Mouse (Mus musculus): ENCODE measurements around the gene Prm3. TPM values are rescaled to one million over a fixed set of nuclear protein-coding genes. Genes with fewer than 3 reads are reported as not detected.
A peak's percentile ranks its signal among the peaks of the same experiment; 100 is the strongest.
"Not testable (repeated sequence)": the region's sequence is repeated elsewhere in the genome, so short reads cannot be mapped to it uniquely, and the experiment has no call there.

Gene Prm3
- polyA plus RNA-seq, 1 experiment from 2014 or later, result not detected

DNA sequence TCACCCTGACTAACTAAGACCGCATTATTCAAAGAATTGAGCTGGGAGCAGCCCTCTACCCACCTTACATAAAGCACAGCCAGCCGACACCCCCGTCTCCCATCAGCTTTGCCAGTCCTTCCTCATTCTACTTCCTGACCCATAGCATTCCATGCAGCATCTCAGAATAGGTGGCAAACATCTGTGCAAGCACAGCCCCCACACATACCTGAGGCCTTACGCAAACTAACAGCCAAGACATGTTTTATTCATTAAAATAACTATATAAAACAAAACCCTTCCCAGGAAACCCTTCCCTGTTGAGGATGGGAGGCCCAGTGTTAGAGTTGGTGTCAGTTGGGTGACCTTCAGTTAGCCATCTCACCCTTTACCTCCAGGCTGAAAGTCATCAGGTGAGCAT, 35.1 kb upstream of the Prm3 start:
- Histone ChIP-seq H3K36me3 (no peaks in the 10 kb centered on the region), H3K27me3 (no peaks in the 10 kb centered on the region), H3K9me3 (0 out of 2 replicates have a peak, but pooled peaks cover 2% of the 10 kb centered on the region), H3K27ac (0 out of 2 replicates have a peak overlapping the region, but pooled peaks have one; percentile 12), H3K4me3 (replicated peaks) (no peak overlapping the region), H3K4me2 (no peak overlapping the region), H3K4me1 (replicated peaks) (peaks cover 29% of the 10 kb centered on the region), H3K9ac (replicated peaks) (no peak overlapping the region)
- ATAC-seq (ENCODE audit: insufficient number of reproducible peaks, insufficient read depth, low FRiP score, low TSS enrichment, low read depth), result no peak
- WGBS, result 64% methylated on average over 4 of the region's 4 CpGs

DNA sequence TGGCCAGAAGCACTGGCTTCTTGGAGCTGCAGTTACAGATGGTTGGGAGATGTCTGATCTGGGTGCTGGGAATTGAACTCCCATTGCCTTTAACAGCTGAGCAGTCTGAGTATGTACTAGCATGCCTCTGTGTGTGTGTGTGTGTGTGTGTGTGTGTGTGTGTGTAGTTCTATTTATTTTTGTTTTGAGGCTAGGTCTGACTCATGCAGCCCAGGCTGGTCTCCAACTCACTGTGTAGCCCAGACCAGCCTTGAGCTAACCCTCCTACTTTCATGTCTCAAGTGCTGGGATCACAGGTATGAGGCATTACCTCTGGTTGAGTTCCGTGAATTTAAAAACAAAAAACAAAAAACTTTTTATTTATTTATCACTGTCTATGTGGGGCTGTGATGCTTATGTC, 33.8 kb upstream of the Prm3 start:
- H3K9me3 ChIP-seq, result 0 out of 2 replicates have a peak, but pooled peaks cover 2% of the 10 kb centered on the region
- ATAC-seq (ENCODE audit: insufficient number of reproducible peaks, insufficient read depth, low FRiP score, low TSS enrichment, low read depth), result no peak
- H3K4me2 ChIP-seq, result no peak overlapping the region
- no peak overlapping the region for H3K27ac ChIP-seq
- H3K27me3 ChIP-seq, result no peaks in the 10 kb centered on the region
- no peak overlapping the region for H3K9ac ChIP-seq (replicated peaks)
- WGBS, result 85% methylated on average over 1 of the region's 1 CpGs
- no peaks in the 10 kb centered on the region for H3K36me3 ChIP-seq
- peaks cover 33% of the 10 kb centered on the region for H3K4me1 ChIP-seq (replicated peaks)
- H3K4me3 ChIP-seq (replicated peaks), result no peak overlapping the region

GRCm38 (mm10) chr16:10821387-10821786, 30.7 kb upstream of the Prm3 start:
- Histone ChIP-seq H3K9ac (replicated peaks) (no peak overlapping the region), H3K36me3 (no peaks in the 10 kb centered on the region), H3K27ac (peak overlapping the region; percentile 62), H3K4me2 (no peak overlapping the region), H3K4me1 (replicated peaks) (peaks cover 26% of the 10 kb centered on the region), H3K27me3 (no peaks in the 10 kb centered on the region), H3K4me3 (replicated peaks) (no peak overlapping the region), H3K9me3 (0 out of 2 replicates have a peak, but pooled peaks cover 2% of the 10 kb centered on the region)
- no peak for ATAC-seq (ENCODE audit: insufficient number of reproducible peaks, insufficient read depth, low FRiP score, low TSS enrichment, low read depth)
- WGBS, result 47% methylated on average over 4 of the region's 4 CpGs

GRCm38 (mm10) chr16:10819966-10820365, 29.3 kb upstream of the Prm3 start:
- no peak overlapping the region for H3K4me3 ChIP-seq (replicated peaks)
- no peaks in the 10 kb centered on the region for H3K27me3 ChIP-seq
- H3K4me1 ChIP-seq (replicated peaks), result peaks cover 14% of the 10 kb centered on the region
- H3K27ac ChIP-seq, result no peak overlapping the region
- 0 out of 2 replicates have a peak, but pooled peaks cover 2% of the 10 kb centered on the region for H3K9me3 ChIP-seq
- H3K4me2 ChIP-seq, result no peak overlapping the region
- H3K36me3 ChIP-seq, result no peaks in the 10 kb centered on the region
- ATAC-seq (ENCODE audit: insufficient number of reproducible peaks, insufficient read depth, low FRiP score, low TSS enrichment, low read depth), result no peak
- H3K9ac ChIP-seq (replicated peaks), result no peak overlapping the region
- 69% methylated on average over 3 of the region's 3 CpGs for WGBS

DNA sequence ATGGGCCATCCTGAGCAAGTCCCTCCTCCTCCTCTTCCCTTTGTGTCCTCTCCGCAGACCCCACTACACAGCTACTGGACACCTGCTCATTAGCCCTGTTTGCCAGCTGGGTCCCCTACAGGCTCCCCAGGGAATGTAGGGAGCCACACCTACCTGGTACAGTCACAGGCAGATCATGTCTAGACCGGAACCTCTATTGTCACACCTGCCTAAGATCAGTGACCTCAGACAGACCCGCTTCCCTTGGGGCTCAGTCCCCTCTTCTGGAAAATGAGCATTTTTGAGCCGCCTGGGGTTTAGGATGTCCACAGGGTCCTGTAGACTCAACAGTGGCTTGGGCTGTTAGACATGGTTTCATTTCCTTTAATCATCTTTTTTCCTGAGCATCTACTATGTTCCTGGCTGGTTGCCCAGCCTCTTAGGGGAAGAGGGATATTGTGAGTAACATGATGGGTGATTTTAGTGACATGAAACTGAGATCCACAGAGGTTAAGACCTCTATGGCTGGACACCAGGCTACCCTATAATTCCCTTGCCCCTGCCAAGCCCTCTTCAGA, 27.9 kb upstream of the Prm3 start:
- Histone ChIP-seq H3K27ac (no peak overlapping the region), H3K9ac (replicated peaks) (no peak overlapping the region), H3K9me3 (0 out of 2 replicates have a peak, but pooled peaks cover 2% of the 10 kb centered on the region), H3K27me3 (no peaks in the 10 kb centered on the region), H3K36me3 (no peaks in the 10 kb centered on the region), H3K4me2 (no peak overlapping the region), H3K4me1 (replicated peaks) (peaks cover 13% of the 10 kb centered on the region), H3K4me3 (replicated peaks) (no peak overlapping the region)
- WGBS, result 85% methylated on average over 4 of the region's 4 CpGs
- no peak for ATAC-seq (ENCODE audit: insufficient number of reproducible peaks, insufficient read depth, low FRiP score, low TSS enrichment, low read depth)

GRCm38 (mm10) chr16:10814864-10815263, 24.1 kb upstream of the Prm3 start:
- WGBS, result 70% methylated on average over 4 of the region's 4 CpGs
- Histone ChIP-seq H3K4me2 (no peak overlapping the region), H3K4me3 (replicated peaks) (no peak overlapping the region), H3K27ac (no peak overlapping the region), H3K9ac (replicated peaks) (no peak overlapping the region), H3K9me3 (no peaks in the 10 kb centered on the region), H3K4me1 (replicated peaks) (0 out of 2 replicates have a peak, but pooled peaks cover 7% of the 10 kb centered on the region), H3K36me3 (no peaks in the 10 kb centered on the region), H3K27me3 (peaks cover 2% of the 10 kb centered on the region; the same call in 1 of the 2 replicates)
- no peak for ATAC-seq (ENCODE audit: insufficient number of reproducible peaks, insufficient read depth, low FRiP score, low TSS enrichment, low read depth)

DNA sequence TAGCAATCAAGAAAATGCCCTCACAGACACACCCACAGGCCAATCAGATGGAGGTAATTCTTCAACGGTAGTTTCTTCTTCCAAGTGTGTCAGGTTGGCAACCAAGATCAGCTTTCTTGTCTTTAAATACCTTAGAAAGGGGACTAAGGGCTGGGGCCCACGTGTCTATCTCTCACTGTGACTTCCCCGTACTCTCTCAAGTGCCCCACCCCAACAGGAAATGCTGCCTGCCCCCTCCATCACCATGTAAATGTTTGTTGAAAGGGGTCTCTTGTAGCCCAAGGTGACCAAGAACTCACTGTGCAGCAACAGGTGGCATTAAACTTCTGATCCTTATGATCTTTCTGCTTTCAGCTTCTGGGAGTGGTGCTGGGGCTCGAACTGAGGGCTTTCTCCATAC, 23.0 kb upstream of the Prm3 start:
- ATAC-seq (ENCODE audit: insufficient number of reproducible peaks, insufficient read depth, low FRiP score, low TSS enrichment, low read depth), result no peak
- Histone ChIP-seq H3K9ac (replicated peaks) (no peak overlapping the region), H3K27ac (no peak overlapping the region), H3K9me3 (no peaks in the 10 kb centered on the region), H3K27me3 (peaks cover 5% of the 10 kb centered on the region; the same call in 1 of the 2 replicates), H3K4me1 (replicated peaks) (0 out of 2 replicates have a peak, but pooled peaks cover 7% of the 10 kb centered on the region), H3K4me3 (replicated peaks) (no peak overlapping the region), H3K36me3 (no peaks in the 10 kb centered on the region), H3K4me2 (no peak overlapping the region)
- 82% methylated on average over 4 of the region's 4 CpGs for WGBS

DNA sequence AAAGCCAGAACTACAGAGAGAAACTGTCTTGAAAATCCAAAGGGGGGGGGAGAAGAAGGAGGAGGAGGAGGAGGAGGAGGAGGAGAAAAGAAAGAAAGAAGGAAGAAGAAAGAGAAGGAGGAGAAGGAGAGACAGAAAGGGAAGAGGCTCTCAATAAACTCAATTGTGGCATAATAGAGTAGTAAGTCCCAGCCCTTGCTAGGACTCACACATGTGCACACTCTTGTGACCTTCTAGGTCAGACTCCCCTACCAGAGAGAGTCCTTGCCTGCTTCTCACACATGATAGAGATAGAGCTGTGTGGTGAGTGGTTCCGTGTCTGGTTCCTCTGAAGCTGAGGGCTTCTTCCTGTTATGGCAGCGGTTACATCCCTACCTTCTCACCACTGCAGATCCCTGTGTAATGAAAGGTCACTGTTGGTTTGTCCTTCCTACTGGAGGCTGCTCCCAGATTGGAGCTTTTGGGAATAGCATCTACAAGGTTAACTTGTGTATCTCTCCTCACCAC, 22.2 kb upstream of the Prm3 start, which contains the start of gene Gm11172:
TSS of gene Gm11172 (plus strand) at position 51 of the 507 bp plus-strand sequence.
- 93% methylated on average over 2 of the region's 2 CpGs for WGBS

GRCm38 (mm10) chr16:10810376-10810775, 19.7 kb upstream of the Prm3 start:
- no peaks in the 10 kb centered on the region for H3K36me3 ChIP-seq
- H3K9me3 ChIP-seq, result no peaks in the 10 kb centered on the region
- H3K4me3 ChIP-seq (replicated peaks), result no peak overlapping the region
- no peak overlapping the region for H3K27ac ChIP-seq
- peaks cover 23% of the 10 kb centered on the region for H3K4me1 ChIP-seq (replicated peaks)
- peaks cover 5% of the 10 kb centered on the region; the same call in 1 of the 2 replicates for H3K27me3 ChIP-seq
- ATAC-seq (ENCODE audit: insufficient number of reproducible peaks, insufficient read depth, low FRiP score, low TSS enrichment, low read depth), result no peak
- no peak overlapping the region for H3K9ac ChIP-seq (replicated peaks)
- WGBS, result 90% methylated on average over 1 of the region's 1 CpGs
- no peak overlapping the region for H3K4me2 ChIP-seq

More for the DNA sequence above, 22.2 kb upstream of the Prm3 start, which contains the start of gene Gm11172:
- Histone ChIP-seq H3K27me3 (peaks cover 5% of the 10 kb centered on the region; the same call in 1 of the 2 replicates), H3K27ac (no peak within 1 kb of the TSS), H3K4me2 (no peak within 1 kb of the TSS), H3K9ac (replicated peaks) (no peak within 1 kb of the TSS), H3K4me1 (replicated peaks) (0 out of 2 replicates have a peak, but pooled peaks cover 7% of the 10 kb centered on the region), H3K36me3 (no peaks in the 10 kb centered on the region), H3K9me3 (no peaks in the 10 kb centered on the region), H3K4me3 (replicated peaks) (no peak within 1 kb of the TSS)
- ATAC-seq (ENCODE audit: insufficient number of reproducible peaks, insufficient read depth, low FRiP score, low TSS enrichment, low read depth), result no peak

- 70% methylated on average over 10 of the region's 10 CpGs for WGBS
- Histone ChIP-seq H3K27me3 (peaks cover 5% of the 10 kb centered on the region; the same call in 1 of the 2 replicates), H3K36me3 (no peaks in the 10 kb centered on the region), H3K9ac (replicated peaks) (no peak within 1 kb of the TSS), H3K4me3 (replicated peaks) (no peak within 1 kb of the TSS), H3K9me3 (no peaks in the 10 kb centered on the region), H3K4me1 (replicated peaks) (peaks cover 16% of the 10 kb centered on the region), H3K27ac (peak within 1 kb of the TSS; percentile 71), H3K4me2 (no peak within 1 kb of the TSS)
- ATAC-seq (ENCODE audit: insufficient number of reproducible peaks, insufficient read depth, low FRiP score, low TSS enrichment, low read depth), result no peak
Measured at GRCm38 (mm10) chr16:10805789-10806527, 15.2 kb upstream of the Prm3 start, which contains the start of gene Prm1. Gene Prm1, minus strand, starts transcription at chr16:10805839.

- H3K9me3 ChIP-seq; ATAC-seq (ENCODE audit: insufficient number of reproducible peaks, insufficient read depth, low FRiP score, low TSS enrichment, low read depth); H3K27me3 ChIP-seq; H3K27ac ChIP-seq; H3K36me3 ChIP-seq; H3K9ac ChIP-seq (replicated peaks); H3K4me3 ChIP-seq (replicated peaks); H3K4me2 ChIP-seq: not testable (repeated sequence)
- WGBS, result 86% methylated on average over 3 of the region's 3 CpGs
- H3K4me1 ChIP-seq (replicated peaks), result peaks cover 16% of the 10 kb centered on the region
Measured at GRCm38 (mm10) chr16:10802420-10802819, 11.7 kb upstream of the Prm3 start.

Data from limb, embryonic 12.5 days (tissue).